Mouse (Mus musculus) olfactory bulb, adult 2 months (tissue): ENCODE results near the gene Srgap2. TPM values are rescaled to one million over a fixed set of nuclear protein-coding genes. Genes with fewer than 3 reads are reported as not detected.
A peak's percentile ranks its signal among the peaks of the same experiment; 100 is the strongest.
"Not testable (repeated sequence)": the region's sequence is repeated elsewhere in the genome, so short reads cannot be mapped to it uniquely, and the experiment has no call there.

Experiments used
- H3K27ac ChIP-seq: fragments of 200-500 bp; 2 replicates; pipeline ENCODE4 v1.5.1; 2012; ENCODE audit warnings: low read depth, low read length; ENCODE audit not compliant: insufficient read depth
- H3K4me1 ChIP-seq: fragments of 200-500 bp; 2 replicates; pipeline ENCODE4 v1.6.1; 2012; ENCODE audit warnings: low read length; ENCODE audit not compliant: control insufficient read depth, insufficient read depth
- H3K4me3 ChIP-seq: fragments of 200-500 bp; 2 replicates; pipeline ENCODE4 v1.5.1; 2012; ENCODE audit warnings: mild to moderate bottlenecking, low read depth, low read length, moderate library complexity; ENCODE audit not compliant: insufficient read depth
- CTCF ChIP-seq: fragments of 200-500 bp; IDR thresholded peaks from 2 replicates; pipeline ENCODE4 v1.5.1; 2012; ENCODE audit warnings: low read depth, mild to moderate bottlenecking, low read length, moderate library complexity; ENCODE audit not compliant: insufficient read depth
- POLR2A ChIP-seq: fragments of 200-500 bp; IDR thresholded peaks from 2 replicates; pipeline ENCODE4 v1.6.1; 2012; ENCODE audit warnings: mild to moderate bottlenecking, low read depth, low read length, moderate library complexity; ENCODE audit not compliant: insufficient read depth
- WGBS: fragments of 180-500 bp; shearing (Covaris S2); methylation state at CpG from one replicate; pipeline ENCODE4 v1.1.7; 2018; 5-methylcytosine and 5-hydroxymethylcytosine counted together
- polyA plus RNA-seq: library from polyadenylated mRNA; stranded (reverse); fragments of >200 nt; gene quantifications from 2 replicates; pipeline ENCODE4 v1.2.4, GENCODE M21; 2012; ENCODE audit warnings: low replicate concordance; ENCODE audit not compliant: missing spikeins, insufficient read depth, insufficient read length

Srgap2 gene
- polyA plus RNA-seq, 1 experiment, result not detected

GRCm38 (mm10) chr1:131260309-131260656 lies 266.9 kb downstream of the Srgap2 start:
- Histone ChIP-seq H3K27ac (no peak overlapping the region), H3K4me1 (0 out of 2 replicates have a peak, but pooled peaks cover 3% of the 10 kb centered on the region), H3K4me3 (no peak overlapping the region)
- 28% methylated on average over 10 of the region's 10 CpGs for WGBS
- peak; percentile 68 for TF ChIP-seq CTCF
- TF ChIP-seq POLR2A, result no peak

GRCm38 (mm10) chr1:131259632-131260308 lies 267.4 kb downstream of the Srgap2 start:
- no peak overlapping the region for H3K4me3 ChIP-seq
- 64% methylated on average over 10 of the region's 10 CpGs for WGBS
- no peak overlapping the region for H3K27ac ChIP-seq
- TF ChIP-seq CTCF (no peak), POLR2A (no peak)
- 0 out of 2 replicates have a peak, but pooled peaks cover 3% of the 10 kb centered on the region for H3K4me1 ChIP-seq

- H3K4me1 ChIP-seq, result 0 out of 2 replicates have a peak, but pooled peaks cover 3% of the 10 kb centered on the region
- H3K27ac ChIP-seq, result no peak overlapping the region
- 86% methylated on average over 6 of the region's 6 CpGs for WGBS
- H3K4me3 ChIP-seq, result no peak overlapping the region
- TF ChIP-seq CTCF, result no peak
- no peak for TF ChIP-seq POLR2A
These were observed 269.9 kb downstream of the Srgap2 start for GRCm38 (mm10) chr1:131257288-131257687.

- 87% methylated on average over 7 of the region's 7 CpGs for WGBS
- H3K4me1 ChIP-seq, H3K4me3 ChIP-seq, H3K27ac ChIP-seq: not testable (repeated sequence)
These were observed 274.5 kb downstream of the Srgap2 start for GRCm38 (mm10) chr1:131252516-131253250.

GRCm38 (mm10) chr1:131246433-131247395 lies 280.4 kb downstream of the Srgap2 start:
- no peak overlapping the region for H3K4me3 ChIP-seq
- TF ChIP-seq POLR2A (no peak), CTCF (no peak)
- peaks cover 11% of the 10 kb centered on the region for H3K4me1 ChIP-seq
- 13% methylated on average over 7 of the region's 7 CpGs for WGBS
- no peak overlapping the region for H3K27ac ChIP-seq

- WGBS, result 6% methylated on average over 9 of the region's 9 CpGs
- no peak for TF ChIP-seq POLR2A
- peak; percentile 51; the same call in 1 of the 2 replicates for TF ChIP-seq CTCF
- Histone ChIP-seq H3K4me3 (peak overlapping the region; percentile 59), H3K27ac (no peak overlapping the region), H3K4me1 (peaks cover 11% of the 10 kb centered on the region)
These were observed 281.2 kb downstream of the Srgap2 start for GRCm38 (mm10) chr1:131245926-131246325.

- Histone ChIP-seq H3K27ac (no peak within 1 kb of the TSS), H3K4me1 (peaks cover 11% of the 10 kb centered on the region), H3K4me3 (peak within 1 kb of the TSS; percentile 59)
- TF ChIP-seq POLR2A (no peak), CTCF (no peak)
- 1% methylated on average over 60 of the region's 60 CpGs for WGBS
These were observed 281.9 kb downstream of the Srgap2 start, which contains the start of gene Rassf5 for GRCm38 (mm10) chr1:131245089-131245856. Gene Rassf5, minus strand, starts transcription at chr1:131245258.

GRCm38 (mm10) chr1:131244536-131245088 lies 282.5 kb downstream of the Srgap2 start:
- H3K27ac ChIP-seq, result no peak overlapping the region
- H3K4me3 ChIP-seq, result peak overlapping the region; percentile 59
- peaks cover 12% of the 10 kb centered on the region for H3K4me1 ChIP-seq
- 4% methylated on average over 57 of the region's 57 CpGs for WGBS
- TF ChIP-seq CTCF, result no peak
- TF ChIP-seq POLR2A, result no peak
